8 mouse cellular contexts compared by ENCODE assay signal in genomic region chr9:48860526-48860845, GRCm38 (mm10). TPM values are rescaled to one million over a fixed set of nuclear protein-coding genes. Genes with fewer than 3 reads are reported as not detected.
DNase-seq lines count a peak whose midpoint lies in the region; ATAC-seq and TF ChIP-seq lines count a peak whose summit lies in the region.
"Had no signal": no experiment of that assay in that cellular context is flagged by ENCODE, and none has a peak within 500 bp of the region (broad histone marks: within the 10 kb centered on the region; RNA-seq: fewer than 3 reads in every experiment).

No protein-coding gene starts in this region.

- H3K4me1 ChIP-seq in cerebellum, adult 2 months (ENCODE audit: control insufficient read depth, insufficient read depth, low read length): no peaks in the 10 kb centered on the region
- peaks cover 4% of the 10 kb centered on the region for H3K4me1 ChIP-seq in hindbrain, embryonic 15.5 days (replicated peaks)
- H3K4me1 ChIP-seq in small intestine, adult 2 months (ENCODE audit: control insufficient read depth, insufficient read depth, insufficient read length, low read length): no peaks in the 10 kb centered on the region

- no peaks in the 10 kb centered on the region for H3K36me3 ChIP-seq in hindbrain, embryonic 15.5 days
- no peaks in the 10 kb centered on the region for H3K36me3 ChIP-seq in small intestine, adult 2 months (ENCODE audit: control insufficient read depth, insufficient read depth, low read length)
- H3K36me3 ChIP-seq: neural tube, embryonic 12.5 days had no signal

- TF ChIP-seq POLR2A in cerebellum, adult 2 months (IDR thresholded peaks at IDR 0.05; ENCODE audit: borderline replicate concordance, insufficient read depth, low read length): no peak
- no peak for TF ChIP-seq POLR2A in small intestine, adult 2 months (IDR thresholded peaks at IDR 0.05; ENCODE audit: low read depth, low read length)

- no peak overlapping the region for H3K27ac ChIP-seq in cerebellum, adult 2 months (ENCODE audit: insufficient read depth, low read length)
- no peak overlapping the region for H3K27ac ChIP-seq in hindbrain, embryonic 15.5 days (replicated peaks)
- H3K27ac ChIP-seq in small intestine, adult 2 months (ENCODE audit: insufficient read depth, low read depth, low read length): no peak overlapping the region
- H3K27ac ChIP-seq: neural tube, embryonic 12.5 days had no signal

- TF ChIP-seq CTCF in cerebellum, adult 2 months (IDR thresholded peaks at IDR 0.05; ENCODE audit: borderline replicate concordance, insufficient read depth, low read depth, low read length): peak; percentile 97
- peak; percentile 99; the same call in 1 of the 2 replicates for TF ChIP-seq CTCF in small intestine, adult 2 months (IDR thresholded peaks at IDR 0.05; ENCODE audit: extremely low read depth, insufficient read length, insufficient replicate concordance, low read depth, low read length)

- no peak overlapping the region for H3K4me3 ChIP-seq in cerebellum, adult 2 months (replicated peaks; ENCODE audit: insufficient read depth, low read depth, low read length)
- H3K4me3 ChIP-seq in hindbrain, embryonic 15.5 days: no peak overlapping the region
- H3K4me3 ChIP-seq in small intestine, adult 2 months (ENCODE audit: low read depth, low read length): no peak overlapping the region
- H3K4me3 ChIP-seq: neural tube, embryonic 12.5 days had no signal

- no peaks in the 10 kb centered on the region for H3K9me3 ChIP-seq in hindbrain, embryonic 15.5 days
- H3K9me3 ChIP-seq: neural tube, embryonic 12.5 days had no signal

- H3K27me3 ChIP-seq in cerebellum, adult 2 months (ENCODE audit: control insufficient read depth, insufficient read depth, low read length): no peaks in the 10 kb centered on the region
- no peaks in the 10 kb centered on the region for H3K27me3 ChIP-seq in hindbrain, embryonic 15.5 days
- H3K27me3 ChIP-seq in small intestine, adult 2 months (ENCODE audit: control insufficient read depth, insufficient read depth, low read length): no peaks in the 10 kb centered on the region
- H3K27me3 ChIP-seq: neural tube, embryonic 12.5 days had no signal

- DNase-seq in WW6 (ENCODE audit: low read depth, low spot score): peak; percentile 63
- peak; percentile 65 to 77 for DNase-seq in cerebellum, adult 2 months
- DNase-seq in left cerebral cortex, adult 11 months (ENCODE audit: low spot score): peak; percentile 44

- no peak overlapping the region for H3K9ac ChIP-seq in hindbrain, embryonic 15.5 days
- H3K9ac ChIP-seq: neural tube, embryonic 12.5 days had no signal

- 2% methylated on average over 6 of the region's 6 CpGs for WGBS in cerebellum, adult 2 months
- 7% methylated on average over 6 of the region's 6 CpGs for WGBS in hindbrain, embryonic 15.5 days
- WGBS in small intestine, adult 2 months: 3% methylated on average over 6 of the region's 6 CpGs

- ATAC-seq in frontal cortex, adult (ENCODE audit: low TSS enrichment): peak; percentile 50; the same call in 1 of the 2 replicates
- ATAC-seq in hindbrain, embryonic 15.5 days (ENCODE audit: low FRiP score, low read depth): peak; percentile 38; the same call in 1 of the 2 replicates
- ATAC-seq in megakaryocyte, adult 5-6 weeks (ENCODE audit: poor library complexity, severe bottlenecking): peak; percentile 98

- no peak overlapping the region for H3K4me2 ChIP-seq in hindbrain, embryonic 15.5 days
- H3K4me2 ChIP-seq: neural tube, embryonic 12.5 days had no signal

RNA-seq across cellular contexts. Expression of gene Zbtb16, which starts 24.5 kb away (rescaled TPM):
- 5.0 and 8.5 TPM in 2 replicates for polyA plus RNA-seq in cerebellum, adult 2 months (2012; rRNA removed)
- polyA plus RNA-seq in hindbrain, embryonic 15.5 days (2015; fragmentation: Nextera tagmentation; extraction: Ambion mirVana): 6.8 and 7.9 TPM in 2 replicates
- 1.9 and 3.0 TPM in 2 replicates for total RNA-seq in megakaryocyte, adult 5-6 weeks (2015)
- 2.2 and 2.7 TPM in 2 replicates for total RNA-seq in megakaryocyte, adult 5-6 weeks (2017)
- polyA plus RNA-seq in small intestine, adult 2 months (2012; rRNA removed): 1.6 and 1.8 TPM in 2 replicates

RNA-seq across cellular contexts. Expression of gene Htr3a, which starts 50.4 kb away (rescaled TPM):
- 1.6 and 1.8 TPM in 2 replicates for polyA plus RNA-seq in cerebellum, adult 2 months (2012; rRNA removed)
- polyA plus RNA-seq in hindbrain, embryonic 15.5 days (2015; fragmentation: Nextera tagmentation; extraction: Ambion mirVana): 1.3 and 3.6 TPM in 2 replicates
- total RNA-seq in megakaryocyte, adult 5-6 weeks (2015): not detected in 2 replicates
- total RNA-seq in megakaryocyte, adult 5-6 weeks (2017): not detected in 2 replicates
- 1.7 and 2.4 TPM in 2 replicates for polyA plus RNA-seq in small intestine, adult 2 months (2012; rRNA removed)

Comparison
In these comparisons a context has a peak if more than half of its experiments do, and no peak if none do; other contexts are left out.
1. ATAC-seq: peak in every context shown above with its lines; median percentile 98 in megakaryocyte, adult 5-6 weeks; 50 in frontal cortex, adult; 38 in hindbrain, embryonic 15.5 days.